Mouse (Mus musculus): ENCODE measurements around the gene Pold3.

DNA sequence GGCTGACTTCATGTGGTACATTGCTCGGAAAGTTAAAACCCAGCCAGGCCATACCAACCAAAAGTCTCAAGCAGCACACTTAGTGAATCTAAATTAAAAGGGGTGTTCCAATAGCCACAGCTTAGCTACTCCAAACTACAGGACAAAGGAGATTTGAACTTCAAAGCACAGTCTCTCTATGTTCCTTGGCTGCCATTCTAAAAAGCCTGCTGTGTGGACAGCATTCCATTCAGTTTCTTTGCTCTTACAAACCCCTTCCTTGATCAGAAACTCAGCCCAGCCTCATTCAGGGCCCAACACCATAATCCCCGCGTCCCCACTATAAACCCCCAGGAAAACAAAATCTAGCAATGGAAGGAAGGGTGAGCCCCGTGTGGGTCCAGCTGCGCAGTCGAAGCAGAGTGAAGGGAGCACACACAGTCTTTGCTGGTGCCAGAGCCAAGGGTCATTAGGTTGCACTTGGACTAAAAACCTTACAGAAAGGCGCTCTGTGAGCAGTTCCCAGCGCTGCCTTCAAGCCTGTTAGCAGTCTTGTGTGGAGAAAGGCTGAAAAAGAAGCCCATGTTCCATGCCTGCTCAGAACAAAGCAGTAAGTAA, 35.1 kb downstream of the Pold3 start:
- TF ChIP-seq POLR2A (IDR thresholded peaks at IDR 0.05; ENCODE audit: low read depth, low read length) (no peak), CTCF (IDR thresholded peaks at IDR 0.05; ENCODE audit: extremely low read depth, insufficient read depth, insufficient read length, insufficient replicate concordance) (no peak)

Data from spleen, adult 2 months (tissue).